Mouse (Mus musculus) erythroblast, embryonic 14.5 days (primary cell): Measurements from ENCODE around the gene Neb.

ENCODE experiments used
- GATA1 ChIP-seq: IDR thresholded peaks from 2 replicates; pipeline ENCODE4 v1.6.1; 2012; ENCODE audit warnings: low read length, inconsistent platforms, mixed read lengths
- TAL1 ChIP-seq: IDR thresholded peaks from 3 replicates; pipeline ENCODE4 v1.6.1; 2012; ENCODE audit warnings: low read length, inconsistent platforms, mixed read lengths

DNA sequence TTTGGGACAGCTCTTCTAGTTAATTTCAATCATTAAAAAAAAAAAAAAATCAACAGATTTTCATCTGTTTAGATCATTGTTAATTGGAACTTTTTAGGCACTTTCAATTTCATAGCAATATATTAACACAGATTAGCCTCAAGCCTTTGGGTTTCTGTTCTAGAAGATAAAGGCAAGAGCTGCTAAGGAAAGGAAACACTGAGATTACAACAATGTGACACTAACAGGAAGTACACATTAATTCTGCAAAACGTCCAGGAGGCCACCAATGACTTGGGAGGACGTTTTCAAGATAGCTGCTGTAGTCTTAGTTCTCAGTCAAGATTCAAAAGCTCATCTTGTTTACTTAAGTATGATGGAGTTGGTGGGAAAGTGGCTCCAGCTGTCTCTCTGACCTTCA lies 44.7 kb downstream of the Neb start:
- TF ChIP-seq GATA1, result no peak
- no peak for TF ChIP-seq TAL1
